ENCODE assay signal across 8 mouse cellular contexts in the genomic region with DNA sequence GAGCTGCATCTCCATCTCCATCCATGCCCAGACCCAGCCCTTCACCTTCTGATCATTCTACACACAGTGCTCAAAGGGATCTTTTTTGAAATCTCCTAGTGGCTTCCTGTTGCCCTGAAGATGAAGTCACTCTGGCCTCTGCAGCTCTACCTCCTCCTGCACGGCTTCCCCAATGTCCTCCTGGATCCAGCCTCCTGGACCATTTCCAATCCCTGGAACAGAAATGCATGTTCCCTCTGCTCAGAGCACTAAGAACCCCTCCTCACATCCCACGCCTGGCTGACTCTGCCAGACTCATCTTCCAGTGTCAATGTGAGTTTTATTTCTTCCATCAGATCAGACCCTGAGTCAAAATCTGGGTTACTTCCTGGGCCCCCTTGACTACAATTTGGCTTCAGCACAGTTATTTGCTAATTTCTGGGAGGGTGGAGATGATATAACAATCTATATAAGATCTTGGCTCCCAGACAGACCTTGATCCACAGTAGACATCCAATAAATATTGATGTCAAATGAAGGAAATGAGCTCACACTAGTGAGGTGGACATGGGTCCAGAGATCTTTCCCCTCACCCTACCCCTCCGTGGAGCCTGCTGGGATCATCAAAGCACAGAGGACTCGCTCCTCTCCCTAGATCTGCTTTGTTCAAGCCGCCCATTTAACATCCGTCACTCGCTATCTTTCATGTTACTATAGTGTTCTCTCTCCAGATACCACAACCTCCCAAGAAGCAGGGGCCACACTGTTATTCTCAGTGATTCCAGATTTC. TPM values are rescaled to one million over a fixed set of nuclear protein-coding genes. Genes with fewer than 3 reads are reported as not detected.
DNase-seq lines count a peak whose midpoint lies in the region; ATAC-seq and TF ChIP-seq lines count a peak whose summit lies in the region.

No protein-coding gene starts in this region.

- H3K27ac ChIP-seq in lung, embryonic 16.5 days (ENCODE audit: low read length), result 0 out of 2 replicates have a peak overlapping the region, but pooled peaks have one; percentile 1
- H3K27ac ChIP-seq in kidney, adult 2 months (ENCODE audit: insufficient read depth, low read depth, low read length), result no peak overlapping the region

- no peak overlapping the region for H3K4me2 ChIP-seq in lung, embryonic 16.5 days (ENCODE audit: low read depth, low read length)

- no peak overlapping the region for H3K9ac ChIP-seq in lung, embryonic 16.5 days (ENCODE audit: low read length)

- ATAC-seq in cerebellum, adult (ENCODE audit: insufficient number of reproducible peaks, low FRiP score, low TSS enrichment), result 0 out of 2 replicates have a peak, but pooled peaks have one; percentile 12
- ATAC-seq in lung, embryonic 16.5 days (ENCODE audit: low read depth), result peak; percentile 42; the same call in 1 of the 2 replicates

- H3K4me1 ChIP-seq in lung, embryonic 16.5 days (replicated peaks; ENCODE audit: control insufficient read depth, insufficient read depth, low read length), result peaks cover 14% of the 10 kb centered on the region; the same call in 1 of the 2 replicates
- H3K4me1 ChIP-seq in kidney, adult 2 months (ENCODE audit: control insufficient read depth, insufficient read depth, low read length), result no peaks in the 10 kb centered on the region

- peak; percentile 62 for DNase-seq in layer of hippocampus, adult 11-12 months (ENCODE audit: low spot score)
- DNase-seq in layer of hippocampus, postnatal 14 days (ENCODE audit: low spot score in 2 of 2), result no peak
- peak; percentile 85 to 89 for DNase-seq in cerebellum, postnatal 10 days
- DNase-seq in kidney, adult 2 months, result no peak
- no peak for DNase-seq in liver
- no peak for DNase-seq in thymus, postnatal 4 days

- H3K36me3 ChIP-seq in lung, embryonic 16.5 days (ENCODE audit: control insufficient read depth, insufficient read depth, low read length), result no peaks in the 10 kb centered on the region
- no peaks in the 10 kb centered on the region for H3K36me3 ChIP-seq in kidney, adult 2 months (ENCODE audit: control insufficient read depth, insufficient read depth, low read length)

- H3K9me3 ChIP-seq in lung, embryonic 16.5 days (ENCODE audit: control insufficient read depth, low read length), result no peaks in the 10 kb centered on the region

- H3K27me3 ChIP-seq in lung, embryonic 16.5 days (ENCODE audit: control insufficient read depth, insufficient read depth, low read depth, low read length), result no peaks in the 10 kb centered on the region
- H3K27me3 ChIP-seq in kidney, adult 2 months (replicated peaks; ENCODE audit: control insufficient read depth, insufficient read depth, low read length), result no peaks in the 10 kb centered on the region

- 54% methylated on average over 7 of the region's 7 CpGs for WGBS in lung, embryonic 16.5 days
- 71% methylated on average over 7 of the region's 7 CpGs for WGBS in kidney, adult 2 months

- no peak for TF ChIP-seq POLR2A in kidney, adult 2 months (IDR thresholded peaks at IDR 0.05; ENCODE audit: low read depth, low read length)

- no peak overlapping the region for H3K4me3 ChIP-seq in lung, embryonic 16.5 days (ENCODE audit: low read length)
- no peak overlapping the region for H3K4me3 ChIP-seq in kidney, adult 2 months (ENCODE audit: insufficient read depth, low read depth, low read length)

- TF ChIP-seq CTCF in kidney, adult 2 months (conservative IDR thresholded peaks at IDR 0.05; ENCODE audit: insufficient read depth, insufficient read length, low read depth, low read length), result no peak

RNA-seq across cellular contexts. Expression of gene Tmod2, which starts 10.8 kb away (rescaled TPM):
- total RNA-seq in layer of hippocampus, postnatal 14 days (2021), result 100 to 1,000 TPM; 420 to 434 TPM
- polyA plus RNA-seq in lung, embryonic 16.5 days (2015; fragmentation: Nextera tagmentation; extraction: Ambion mirVana), result 8.7 and 9.2 TPM in 2 replicates
- polyA plus RNA-seq in kidney, adult 2 months (2012; rRNA removed), result 0.27 and 0.38 TPM in 2 replicates

RNA-seq across cellular contexts. Expression of gene Lysmd2, which starts 25.2 kb away (rescaled TPM):
- 10 to 100 TPM; 56.9 to 57.2 TPM for total RNA-seq in layer of hippocampus, postnatal 14 days (2021)
- polyA plus RNA-seq in lung, embryonic 16.5 days (2015; fragmentation: Nextera tagmentation; extraction: Ambion mirVana), result 21.4 and 24.8 TPM in 2 replicates
- 2.5 and 3.4 TPM in 2 replicates for polyA plus RNA-seq in kidney, adult 2 months (2012; rRNA removed)

RNA-seq across cellular contexts. Expression of gene Tmod3, which starts 40.9 kb away (rescaled TPM):
- total RNA-seq in layer of hippocampus, postnatal 14 days (2021), result 10 to 100 TPM; 51.5 to 61.4 TPM
- polyA plus RNA-seq in lung, embryonic 16.5 days (2015; fragmentation: Nextera tagmentation; extraction: Ambion mirVana), result 177 and 185 TPM in 2 replicates
- 16.7 and 20.1 TPM in 2 replicates for polyA plus RNA-seq in kidney, adult 2 months (2012; rRNA removed)

Comparison
In these comparisons a context has a peak if more than half of its experiments do, and no peak if none do; other contexts are left out.
1. DNase-seq: peak in layer of hippocampus, adult 11-12 months (single experiment) and cerebellum, postnatal 10 days (2 of 2); none in layer of hippocampus, postnatal 14 days (0 of 2), kidney, adult 2 months (single experiment), liver (single experiment) and thymus, postnatal 4 days (single experiment).